Comparison of ENCODE assay signal across 9 mouse cellular contexts in the genomic region with DNA sequence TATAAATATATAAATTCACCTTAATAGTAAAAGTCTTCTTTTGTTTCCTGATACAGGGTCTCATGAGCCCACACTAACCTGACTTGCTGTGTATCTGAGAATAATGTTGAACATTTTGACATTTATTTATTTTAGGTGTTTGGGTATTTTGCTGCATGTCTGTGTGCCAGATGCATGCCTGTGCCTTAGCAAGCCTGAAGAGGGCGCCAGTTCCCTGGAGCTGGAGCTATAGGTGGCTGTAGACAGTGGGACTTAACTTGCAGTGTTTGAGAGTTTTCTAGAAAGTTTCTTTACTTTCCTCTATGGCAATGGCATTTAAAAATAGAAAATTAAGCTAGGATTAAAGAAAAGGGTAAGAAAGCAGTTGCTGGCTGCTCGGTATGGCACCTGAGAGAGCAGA. TPM values are rescaled to one million over a fixed set of nuclear protein-coding genes. Genes with fewer than 3 reads are reported as not detected.
DNase-seq lines count a peak whose midpoint lies in the region; ATAC-seq and TF ChIP-seq lines count a peak whose summit lies in the region.
"Had no signal": no experiment of that assay in that cellular context is flagged by ENCODE, and none has a peak within 500 bp of the region (broad histone marks: within the 10 kb centered on the region; RNA-seq: fewer than 3 reads in every experiment).

No protein-coding gene starts in this region.

- no peak for TF ChIP-seq EP300 in heart, adult 2 months (IDR thresholded peaks at IDR 0.05; ENCODE audit: insufficient read depth, low read depth, low read length)

- no peak overlapping the region for H3K4me3 ChIP-seq in heart, adult 2 months
- H3K4me3 ChIP-seq in spleen, adult 2 months (ENCODE audit: extremely low read depth, insufficient read depth, insufficient read length), result no peak overlapping the region
- H3K4me3 ChIP-seq in lung, embryonic 14.5 days (ENCODE audit: low read depth, low read length), result no peak overlapping the region
- no peak overlapping the region for H3K4me3 ChIP-seq in heart, embryonic 12.5 days
- H3K4me3 ChIP-seq in forebrain, embryonic 12.5 days (replicated peaks), result no peak overlapping the region

- no peak overlapping the region for H3K4me2 ChIP-seq in lung, embryonic 14.5 days
- H3K4me2 ChIP-seq in heart, embryonic 12.5 days, result no peak overlapping the region
- H3K4me2 ChIP-seq in forebrain, embryonic 12.5 days, result no peak overlapping the region

- no peaks in the 10 kb centered on the region for H3K4me1 ChIP-seq in heart, adult 2 months (ENCODE audit: control insufficient read depth, insufficient read depth, low read length)
- H3K4me1 ChIP-seq in spleen, adult 2 months (ENCODE audit: control insufficient read depth, insufficient read depth, insufficient read length), result peaks cover 7% of the 10 kb centered on the region; the same call in 1 of the 2 replicates
- H3K4me1 ChIP-seq in lung, embryonic 14.5 days (ENCODE audit: insufficient read depth), result 0 out of 2 replicates have a peak, but pooled peaks cover 2% of the 10 kb centered on the region
- H3K4me1 ChIP-seq in heart, embryonic 12.5 days (replicated peaks), result peaks cover 11% of the 10 kb centered on the region
- H3K4me1 ChIP-seq in forebrain, embryonic 12.5 days, result peaks cover 6% of the 10 kb centered on the region

- intact Hi-C loops in heart, adult 2 months (cut with DNase I), result no loop called here
- intact Hi-C loops in heart, postnatal 25 days (cut with DNase I), result no loop called here

- peak; percentile 78 for TF ChIP-seq CTCF in heart, adult 2 months (IDR thresholded peaks at IDR 0.05)
- TF ChIP-seq CTCF in spleen, adult 2 months (IDR thresholded peaks at IDR 0.05; ENCODE audit: extremely low read depth, insufficient read depth, insufficient read length, insufficient replicate concordance), result peak; percentile 44; the same call in 1 of the 2 replicates
- TF ChIP-seq CTCF in lung, embryonic 14.5 days (IDR thresholded peaks at IDR 0.05; ENCODE audit: low read depth), result peak; percentile 61

- TF ChIP-seq POLR2A in heart, adult 2 months (IDR thresholded peaks at IDR 0.05; ENCODE audit: insufficient read depth, low read depth, low read length), result no peak
- TF ChIP-seq POLR2A in spleen, adult 2 months (IDR thresholded peaks at IDR 0.05; ENCODE audit: low read depth, low read length), result no peak

- no peak overlapping the region for H3K27ac ChIP-seq in heart, adult 2 months
- H3K27ac ChIP-seq in spleen, adult 2 months (ENCODE audit: insufficient read depth, low read length), result no peak overlapping the region
- no peak overlapping the region for H3K27ac ChIP-seq in lung, embryonic 14.5 days (ENCODE audit: low read depth)
- no peak overlapping the region for H3K27ac ChIP-seq in heart, embryonic 12.5 days (ENCODE audit: poor library complexity, severe bottlenecking)
- no peak overlapping the region for H3K27ac ChIP-seq in forebrain, embryonic 12.5 days

- H3K9me3 ChIP-seq in lung, embryonic 14.5 days (ENCODE audit: low read depth, low read length), result no peaks in the 10 kb centered on the region
- H3K9me3 ChIP-seq in heart, embryonic 12.5 days (replicated peaks), result no peaks in the 10 kb centered on the region
- H3K9me3 ChIP-seq in forebrain, embryonic 12.5 days, result 0 out of 2 replicates have a peak, but pooled peaks cover 3% of the 10 kb centered on the region

- ATAC-seq in lung, embryonic 14.5 days (ENCODE audit: insufficient read depth), result no peak
- no peak for ATAC-seq in heart, embryonic 12.5 days (ENCODE audit: insufficient number of reproducible peaks, low FRiP score)
- ATAC-seq in forebrain, embryonic 12.5 days (ENCODE audit: low FRiP score), result no peak

- DNase-seq in heart, adult 2 months, result no peak
- no peak for DNase-seq in heart, postnatal 25 days (ENCODE audit: low spot score)
- peak in 1 of 2 experiments; percentile 30 for DNase-seq in spleen, adult 2 months (ENCODE audit: low read depth in 1 of 2, low spot score in 2 of 2)
- no peak for DNase-seq in spleen, postnatal 4 days (ENCODE audit: low spot score in 2 of 2)
- DNase-seq in lung, embryonic 14.5 days, result peak; percentile 44
- DNase-seq in urinary bladder, adult 18-20 months (ENCODE audit: low spot score in 2 of 2), result no peak

- peaks cover 2% of the 10 kb centered on the region; the same call in 1 of the 2 replicates for H3K36me3 ChIP-seq in heart, adult 2 months (ENCODE audit: control insufficient read depth, insufficient read depth, low read length)
- H3K36me3 ChIP-seq in spleen, adult 2 months (ENCODE audit: control insufficient read depth, insufficient read depth, low read length), result peaks cover 14% of the 10 kb centered on the region
- peaks cover 39% of the 10 kb centered on the region for H3K36me3 ChIP-seq in lung, embryonic 14.5 days (ENCODE audit: insufficient read depth)
- H3K36me3 ChIP-seq in heart, embryonic 12.5 days, result peaks cover 43% of the 10 kb centered on the region
- peaks cover 23% of the 10 kb centered on the region for H3K36me3 ChIP-seq in forebrain, embryonic 12.5 days (replicated peaks)

- H3K79me2 ChIP-seq in heart, adult 2 months (replicated peaks; ENCODE audit: control insufficient read depth, insufficient read depth, low read length), result peaks cover 2% of the 10 kb centered on the region

- no peak overlapping the region for H3K9ac ChIP-seq in heart, adult 2 months (ENCODE audit: low read depth, low read length)
- no peak overlapping the region for H3K9ac ChIP-seq in lung, embryonic 14.5 days
- H3K9ac ChIP-seq in heart, embryonic 12.5 days, result no peak overlapping the region
- H3K9ac ChIP-seq in forebrain, embryonic 12.5 days, result no peak overlapping the region

- no peaks in the 10 kb centered on the region for H3K27me3 ChIP-seq in heart, adult 2 months (ENCODE audit: control insufficient read depth, insufficient read depth, low read length)
- H3K27me3 ChIP-seq in spleen, adult 2 months (ENCODE audit: control insufficient read depth, insufficient read depth, low read length), result no peaks in the 10 kb centered on the region
- no peaks in the 10 kb centered on the region for H3K27me3 ChIP-seq in lung, embryonic 14.5 days (ENCODE audit: insufficient read depth, low read length)
- H3K27me3 ChIP-seq in heart, embryonic 12.5 days (replicated peaks), result 0 out of 2 replicates have a peak, but pooled peaks cover 3% of the 10 kb centered on the region
- no peaks in the 10 kb centered on the region for H3K27me3 ChIP-seq in forebrain, embryonic 12.5 days

- WGBS in heart, adult 2 months, result 56% methylated on average over 2 of the region's 2 CpGs
- 64% methylated on average over 2 of the region's 2 CpGs for WGBS in spleen, adult 2 months
- 51% methylated on average over 2 of the region's 2 CpGs for WGBS in lung, embryonic 14.5 days
- 58% methylated on average over 2 of the region's 2 CpGs for WGBS in heart, embryonic 12.5 days
- WGBS in forebrain, embryonic 12.5 days, result 51% methylated on average over 2 of the region's 2 CpGs

RNA-seq across cellular contexts. Expression of gene Srp9, which starts 6.3 kb away (rescaled TPM):
- 10 to 100 TPM; 40.5 to 47.6 TPM for total RNA-seq in heart, adult 2 months (2021)
- 29.4 and 39.0 TPM in 2 replicates for polyA plus RNA-seq in heart, adult 2 months (2012; rRNA removed)
- total RNA-seq in heart, postnatal 25 days (2021), result 10 to 100 TPM; 39.8 to 42.7 TPM
- 27.1 and 27.5 TPM in 2 replicates for polyA plus RNA-seq in spleen, adult 2 months (2012; rRNA removed)
- 141 and 153 TPM in 2 replicates for polyA plus RNA-seq in lung, embryonic 14.5 days (2014; fragmentation: Nextera tagmentation; extraction: Ambion mirVana)
- polyA plus RNA-seq in heart, embryonic 12.5 days (2016; fragmentation: Nextera tagmentation; extraction: Ambion mirVana), result 122 and 123 TPM in 2 replicates
- polyA plus RNA-seq in forebrain, embryonic 12.5 days (2016; fragmentation: Nextera tagmentation; extraction: Ambion mirVana), result 156 and 160 TPM in 2 replicates

RNA-seq across cellular contexts. Expression of gene Vmn1r1, which starts 33.5 kb away (rescaled TPM):
- total RNA-seq in heart, adult 2 months (2021), result not detected
- polyA plus RNA-seq in heart, adult 2 months (2012; rRNA removed), result not detected in 2 replicates
- not detected for total RNA-seq in heart, postnatal 25 days (2021)
- polyA plus RNA-seq in spleen, adult 2 months (2012; rRNA removed), result not detected in 2 replicates
- polyA plus RNA-seq in lung, embryonic 14.5 days (2014; fragmentation: Nextera tagmentation; extraction: Ambion mirVana), result not detected in 2 replicates
- polyA plus RNA-seq in heart, embryonic 12.5 days (2016; fragmentation: Nextera tagmentation; extraction: Ambion mirVana), result not detected in 2 replicates
- not detected in 2 replicates for polyA plus RNA-seq in forebrain, embryonic 12.5 days (2016; fragmentation: Nextera tagmentation; extraction: Ambion mirVana)
- total RNA-seq: left cerebral cortex, postnatal 10 days had no signal
